Mouse (Mus musculus) thymus, adult 2 months (tissue): Measurements from ENCODE around the gene Pik3c2b.

Source experiments
- CTCF ChIP-seq: fragments of 200-500 bp; IDR thresholded peaks from 2 replicates; pipeline ENCODE4 v1.5.1; 2012; ENCODE audit warnings: mild to moderate bottlenecking, control low read depth, low read length, moderate library complexity, borderline replicate concordance; ENCODE audit not compliant: control insufficient read depth, poor library complexity, insufficient read depth; ENCODE audit errors: extremely low read depth
- POLR2A ChIP-seq: fragments of 200-500 bp; IDR thresholded peaks from 2 replicates; pipeline ENCODE4 v1.6.1; 2012; ENCODE audit warnings: mild to moderate bottlenecking, low read length, control low read depth, moderate library complexity; ENCODE audit not compliant: control insufficient read depth, poor library complexity, insufficient read depth; ENCODE audit errors: extremely low read depth

DNA sequence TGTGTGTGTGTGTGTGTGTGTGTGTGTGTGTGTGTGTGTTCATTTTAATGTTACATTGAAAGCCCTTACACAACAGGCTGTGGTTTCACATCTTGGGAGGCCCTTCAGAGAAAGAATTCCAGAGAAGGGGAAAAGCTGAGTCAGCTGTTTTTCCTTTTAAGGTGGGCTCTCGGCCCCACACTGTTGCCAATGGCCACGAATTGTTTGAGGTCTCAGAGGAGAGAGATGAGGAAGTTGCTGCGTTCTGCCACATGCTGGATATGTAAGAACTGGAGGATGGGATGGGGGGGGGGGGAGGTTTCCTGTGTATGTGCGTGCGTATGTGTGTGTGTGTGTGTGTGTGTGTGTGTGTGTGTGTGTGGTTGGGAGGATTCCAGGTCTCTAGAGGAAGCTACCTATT is 24.7 kb downstream of the Pik3c2b start:
- no peak for TF ChIP-seq CTCF
- no peak for TF ChIP-seq POLR2A
